Mouse (Mus musculus) bone marrow, adult 2 months (tissue): Measurements from ENCODE around the gene Tesk1. TPM values are rescaled to one million over a fixed set of nuclear protein-coding genes. Genes with fewer than 3 reads are reported as not detected.
"Not testable (repeated sequence)": the region's sequence is repeated elsewhere in the genome, so short reads cannot be mapped to it uniquely, and the experiment has no call there.

ENCODE experiments used
- H3K27ac ChIP-seq: fragments of 200-500 bp; 2 replicates; pipeline ENCODE4 v1.5.1; 2012; ENCODE audit warnings: low read depth, mild to moderate bottlenecking, control low read depth, inconsistent platforms, low read length; ENCODE audit not compliant: control insufficient read depth, poor library complexity, insufficient read depth
- H3K4me1 ChIP-seq: fragments of 200-500 bp; 2 replicates; pipeline ENCODE4 v1.6.1; 2011; ENCODE audit warnings: low read length; ENCODE audit not compliant: control insufficient read depth, insufficient read depth
- H3K4me3 ChIP-seq: fragments of 200-500 bp; replicated peaks from 2 replicates; pipeline ENCODE3; 2011; ENCODE audit warnings: mild to moderate bottlenecking, low read depth, low read length, control low read depth; ENCODE audit not compliant: control insufficient read depth
- CTCF ChIP-seq: fragments of 200-500 bp; IDR thresholded peaks from 2 replicates; pipeline ENCODE4 v1.5.1; 2011; ENCODE audit warnings: low read length, control low read depth; ENCODE audit not compliant: control insufficient read depth, insufficient read depth
- POLR2A ChIP-seq: fragments of 200-500 bp; IDR thresholded peaks from 2 replicates; pipeline ENCODE4 v1.6.1; 2011; ENCODE audit warnings: low read depth, mild to moderate bottlenecking, control low read depth, low read length, borderline replicate concordance; ENCODE audit not compliant: control insufficient read depth
- WGBS: fragments of 180-500 bp; shearing (Covaris S2); methylation state at CpG from one replicate; pipeline ENCODE4 v1.1.7; 2018; 5-methylcytosine and 5-hydroxymethylcytosine counted together
- polyA plus RNA-seq: library from polyadenylated mRNA; stranded (reverse); fragments of >200 nt; gene quantifications from 2 replicates; pipeline ENCODE4 v1.2.4, GENCODE M21; 2011; ENCODE audit warnings: low replicate concordance; ENCODE audit not compliant: missing spikeins, insufficient read depth, insufficient read length

Tesk1 gene
- polyA plus RNA-seq, 1 experiment: 6.0 TPM

DNA sequence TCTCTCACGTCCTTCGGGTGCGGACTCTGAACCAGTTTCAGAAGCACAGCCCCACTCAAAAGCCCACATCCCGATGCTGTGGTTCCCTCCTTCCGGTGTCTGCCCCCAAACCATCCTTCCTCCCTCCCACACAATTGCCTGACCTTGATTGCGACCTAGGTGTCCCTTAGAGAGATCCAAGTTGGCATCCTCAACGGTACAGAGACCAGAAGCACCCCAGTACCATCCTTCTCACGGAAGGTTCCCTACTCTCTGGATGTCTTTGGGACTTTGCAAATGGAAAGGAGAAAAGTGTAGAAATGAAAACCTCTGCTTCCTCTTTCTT lies 36.8 kb downstream of the Tesk1 start:
- H3K27ac ChIP-seq: peak overlapping the region; percentile 70
- peak overlapping the region; percentile 62 for H3K4me3 ChIP-seq
- WGBS: 9% methylated on average over 8 of the region's 8 CpGs
- TF ChIP-seq CTCF: no peak
- TF ChIP-seq POLR2A: no peak
- no peaks in the 10 kb centered on the region; the same call in 1 of the 2 replicates for H3K4me1 ChIP-seq

DNA sequence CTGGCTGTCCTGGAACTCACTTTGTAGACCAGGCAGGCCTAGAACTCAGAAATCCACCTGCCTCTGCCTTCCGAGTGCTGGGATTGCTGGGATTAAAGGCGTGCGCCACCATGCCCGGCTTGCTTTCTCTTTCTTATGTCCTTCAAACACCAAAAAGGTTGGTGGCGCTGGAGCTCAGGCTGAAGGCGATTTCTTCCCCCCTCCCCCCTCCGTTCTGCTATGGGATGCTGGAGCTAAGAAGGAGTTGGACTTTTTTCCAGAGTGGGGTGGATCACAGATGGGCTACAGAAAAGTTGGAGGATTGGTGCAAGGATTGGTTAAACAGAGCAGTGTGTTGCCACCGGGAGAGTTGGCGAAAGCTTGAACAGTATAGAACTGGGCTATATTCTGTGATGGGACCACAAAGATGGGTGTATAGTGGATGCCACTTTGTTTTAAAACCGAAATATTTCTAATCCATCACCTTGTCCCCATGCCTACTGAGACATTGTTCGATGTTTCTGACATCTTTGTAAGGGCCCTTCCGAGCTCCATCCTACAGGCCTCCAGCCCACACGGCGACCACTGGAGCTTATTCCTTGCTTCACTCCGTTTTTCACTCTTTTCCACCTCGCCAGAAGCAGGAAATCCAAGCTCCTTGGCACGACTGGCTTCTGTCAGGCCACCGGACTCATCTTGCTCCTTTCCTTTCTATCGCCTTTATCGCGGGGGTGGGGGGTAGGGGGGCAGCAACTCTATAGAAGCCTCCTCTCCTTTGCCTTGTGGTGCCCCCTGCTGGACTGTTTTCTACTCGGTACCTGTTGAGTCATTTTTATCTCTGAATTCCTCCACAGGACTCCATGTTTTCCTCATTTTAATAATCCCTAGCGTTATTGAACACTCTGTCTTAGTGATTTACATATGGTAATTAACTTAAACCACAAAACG lies 37.4 kb downstream of the Tesk1 start:
- Histone ChIP-seq H3K27ac (peak overlapping the region; percentile 57), H3K4me3 (no peak overlapping the region), H3K4me1 (no peaks in the 10 kb centered on the region; the same call in 1 of the 2 replicates)
- TF ChIP-seq CTCF: peak; percentile 32; the same call in 1 of the 2 replicates
- TF ChIP-seq POLR2A: no peak
- 35% methylated on average over 24 of the region's 24 CpGs for WGBS

DNA sequence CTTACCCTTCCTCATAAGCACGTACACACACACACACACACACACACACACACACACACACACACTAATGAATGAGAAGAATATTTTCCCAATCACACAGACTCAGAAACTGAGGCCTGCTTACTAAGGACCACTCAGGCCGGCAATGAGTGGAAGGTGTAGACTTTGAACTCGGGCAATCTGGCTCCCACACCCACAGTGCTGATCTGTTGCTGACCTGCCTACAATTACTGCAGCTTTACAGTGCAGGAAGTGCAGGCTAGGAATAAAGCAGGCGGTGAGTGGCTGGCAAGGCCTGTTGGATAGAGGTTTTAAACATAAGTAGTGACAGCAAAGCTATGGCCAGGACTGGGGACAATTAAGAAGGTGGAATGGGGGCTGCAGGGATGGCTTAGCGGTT lies 39.2 kb downstream of the Tesk1 start:
- TF ChIP-seq CTCF: no peak
- TF ChIP-seq POLR2A: no peak
- Histone ChIP-seq H3K4me1 (no peaks in the 10 kb centered on the region; the same call in 1 of the 2 replicates), H3K4me3 (no peak overlapping the region), H3K27ac (no peak overlapping the region)
- 83% methylated on average over 5 of the region's 5 CpGs for WGBS

DNA sequence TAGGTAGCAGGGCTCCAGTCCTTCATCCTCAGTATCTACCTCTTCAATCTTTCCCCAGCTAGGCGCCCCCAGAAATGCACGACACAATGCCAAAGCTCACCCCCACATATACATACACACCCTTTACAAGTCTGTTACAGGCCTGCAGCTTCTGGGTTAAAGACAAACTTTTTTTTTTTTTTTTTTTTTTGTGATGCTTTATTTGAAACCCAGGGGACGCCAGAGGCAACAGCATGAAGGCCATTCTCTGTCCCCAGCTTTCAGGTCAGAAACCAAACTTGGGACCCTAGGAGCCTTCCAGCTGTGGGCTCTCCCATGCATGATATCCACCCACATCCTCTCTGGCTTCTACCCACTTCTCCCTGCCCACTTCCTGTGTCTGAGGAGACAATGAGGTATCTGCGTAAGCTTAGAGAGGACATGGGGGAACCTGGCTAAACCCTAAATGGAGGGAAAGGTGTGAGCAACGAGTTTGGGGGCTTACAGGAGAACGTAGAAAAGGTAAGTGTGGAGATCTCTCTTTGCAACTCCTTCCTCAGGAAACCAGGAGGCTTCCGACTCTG lies 40.2 kb downstream of the Tesk1 start:
- TF ChIP-seq CTCF (no peak), POLR2A (no peak)
- WGBS: 17% methylated on average over 7 of the region's 7 CpGs
- Histone ChIP-seq H3K4me1 (no peaks in the 10 kb centered on the region; the same call in 1 of the 2 replicates), H3K27ac (0 out of 2 replicates have a peak overlapping the region, but pooled peaks have one; percentile 23), H3K4me3 (no peak overlapping the region)

DNA sequence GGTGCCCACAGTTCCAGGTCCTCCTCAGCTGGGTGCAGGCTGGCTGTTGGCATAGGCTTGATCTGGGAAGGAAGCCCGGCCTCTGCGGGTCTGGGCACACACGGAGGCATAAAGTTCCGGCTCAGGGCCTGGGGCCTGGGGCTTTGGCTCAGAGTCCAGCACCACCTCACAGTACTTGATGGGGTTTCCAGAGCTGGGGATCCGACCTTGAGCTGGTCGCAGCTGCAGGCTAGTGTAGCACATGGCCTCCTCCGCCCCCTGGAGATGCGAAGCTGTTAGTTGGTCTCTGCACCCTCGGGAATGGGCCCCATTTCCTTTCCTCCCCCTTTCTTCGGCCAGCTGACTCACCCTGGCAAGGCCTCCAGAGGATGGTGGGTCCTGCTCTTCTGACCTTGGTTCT lies 40.9 kb downstream of the Tesk1 start:
- peak overlapping the region; percentile 23; the same call in 1 of the 2 replicates for H3K27ac ChIP-seq
- H3K4me1 ChIP-seq: no peaks in the 10 kb centered on the region; the same call in 1 of the 2 replicates
- no peak overlapping the region for H3K4me3 ChIP-seq
- no peak for TF ChIP-seq CTCF
- 42% methylated on average over 10 of the region's 10 CpGs for WGBS

DNA sequence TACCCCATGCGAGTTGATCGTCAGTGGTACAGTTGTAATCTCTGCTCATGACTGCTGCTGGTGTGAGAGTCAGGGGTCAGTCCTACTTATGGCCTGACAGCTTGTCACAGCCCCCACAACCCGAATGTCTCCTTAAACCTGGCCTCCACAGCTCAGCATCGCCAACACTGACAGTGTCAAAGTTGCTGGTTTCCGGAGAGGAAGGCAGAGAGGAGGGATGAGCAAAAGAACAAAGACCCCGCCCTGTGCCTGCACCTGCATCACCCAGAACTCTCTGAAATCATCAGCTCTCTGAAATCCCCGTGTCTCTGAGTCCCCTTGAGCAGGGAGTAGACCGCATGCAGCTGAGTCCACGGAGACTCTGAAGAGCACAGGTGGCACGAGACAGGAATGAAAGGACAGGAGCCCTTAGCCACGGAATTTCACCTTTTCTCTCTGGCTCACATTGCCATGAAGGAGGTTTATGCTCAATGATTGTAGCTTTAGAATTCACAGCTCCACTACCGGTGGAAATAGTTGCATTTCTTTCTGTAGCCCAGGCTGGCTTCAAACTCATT lies 41.9 kb downstream of the Tesk1 start, which contains the start of gene Sit1:
Gene Sit1 (minus strand): TSS at position 200 of the 557 bp plus-strand sequence.
- Histone ChIP-seq H3K4me3 (peak within 1 kb of the TSS; percentile 47), H3K27ac (peak within 1 kb of the TSS; percentile 23; the same call in 1 of the 2 replicates), H3K4me1 (no peaks in the 10 kb centered on the region; the same call in 1 of the 2 replicates)
- no peak for TF ChIP-seq CTCF
- TF ChIP-seq POLR2A: no peak
- 68% methylated on average over 12 of the region's 12 CpGs for WGBS

DNA sequence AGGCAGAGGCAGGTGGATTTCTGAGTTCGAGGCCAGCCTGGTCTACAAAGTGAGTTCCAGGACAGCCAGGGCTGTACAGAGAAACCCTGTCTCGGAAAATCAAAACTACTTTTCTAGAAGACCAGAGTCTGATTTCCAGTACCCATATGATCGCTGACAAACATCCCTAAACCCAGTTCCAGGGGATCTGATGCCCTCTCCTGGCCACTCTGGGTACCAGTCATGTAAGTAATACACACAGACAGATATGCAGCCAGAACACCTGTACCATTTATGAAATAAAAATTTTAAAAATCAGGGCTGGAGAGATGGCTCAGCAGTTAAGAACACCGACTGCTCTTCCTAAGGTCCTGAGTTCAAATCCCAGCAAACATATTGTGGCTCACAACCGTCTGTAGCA lies 43.9 kb downstream of the Tesk1 start:
- H3K4me1 ChIP-seq, H3K4me3 ChIP-seq, H3K27ac ChIP-seq: not testable (repeated sequence)
- WGBS: 83% methylated on average over 5 of the region's 5 CpGs

DNA sequence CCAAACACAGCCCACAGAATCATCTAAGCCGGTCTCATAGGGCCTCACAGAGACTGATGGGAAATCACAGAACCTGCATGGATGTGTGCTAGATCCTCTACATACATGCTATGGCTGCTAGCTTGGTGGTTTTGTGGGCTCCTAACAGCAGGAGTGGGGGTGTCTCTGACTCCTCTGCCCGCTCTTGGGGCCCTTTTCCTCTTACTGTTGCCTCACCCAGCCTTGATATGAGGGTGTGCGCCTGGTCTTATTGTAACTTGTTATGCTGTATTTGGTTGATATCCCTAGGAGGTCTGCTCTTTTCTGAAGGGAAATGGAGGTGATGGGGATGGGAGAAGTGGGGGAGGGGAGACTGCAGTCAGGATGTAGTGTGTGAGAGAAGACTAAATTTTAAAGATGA lies 47.9 kb downstream of the Tesk1 start:
- no peak overlapping the region for H3K4me3 ChIP-seq
- no peak overlapping the region for H3K27ac ChIP-seq
- peaks cover 2% of the 10 kb centered on the region; the same call in 1 of the 2 replicates for H3K4me1 ChIP-seq
- WGBS: 86% methylated on average over 3 of the region's 3 CpGs
- no peak for TF ChIP-seq CTCF
- no peak for TF ChIP-seq POLR2A
